Mouse (Mus musculus): ENCODE data around the gene Acot11.
"Not testable (repeated sequence)": the region's sequence is repeated elsewhere in the genome, so short reads cannot be mapped to it uniquely, and the experiment has no call there.

Acot11 gene

GRCm38 (mm10) chr4:106807287-106807686, 2.5 kb upstream of the Acot11 start:
- no peak for DNase-seq

- DNase-seq = no peak
These were observed 1.1 kb upstream of the Acot11 start for GRCm38 (mm10) chr4:106805890-106806289.

GRCm38 (mm10) chr4:106804201-106804909, 443 bp downstream of the Acot11 start:
- DNase-seq = no peak

- DNase-seq = no peak
These were observed 1.0 kb downstream of the Acot11 start for GRCm38 (mm10) chr4:106803781-106804180.

GRCm38 (mm10) chr4:106799772-106800336, 4.9 kb downstream of the Acot11 start:
- DNase-seq = peak; percentile 53

- DNase-seq = peak; percentile 25
These were observed 5.8 kb downstream of the Acot11 start for GRCm38 (mm10) chr4:106798908-106799546.

- DNase-seq = no peak
These were observed 9.5 kb downstream of the Acot11 start for GRCm38 (mm10) chr4:106795289-106795688.

GRCm38 (mm10) chr4:106794247-106794646, 10.6 kb downstream of the Acot11 start:
- DNase-seq = no peak

- not testable (repeated sequence) for DNase-seq
These were observed 11.0 kb downstream of the Acot11 start for GRCm38 (mm10) chr4:106793826-106794225.

- no peak for DNase-seq
These were observed 12.5 kb downstream of the Acot11 start for GRCm38 (mm10) chr4:106792276-106792675.

- no peak for DNase-seq
These were observed 13.9 kb downstream of the Acot11 start for GRCm38 (mm10) chr4:106790938-106791337.

GRCm38 (mm10) chr4:106790218-106790617, 14.6 kb downstream of the Acot11 start:
- DNase-seq = not testable (repeated sequence)

- no peak for DNase-seq
These were observed 15.1 kb downstream of the Acot11 start for GRCm38 (mm10) chr4:106789705-106790104.

GRCm38 (mm10) chr4:106788627-106789026, 16.2 kb downstream of the Acot11 start:
- DNase-seq = no peak

GRCm38 (mm10) chr4:106787830-106788229, 17.0 kb downstream of the Acot11 start:
- DNase-seq = no peak

- peak; percentile 37 for DNase-seq
These were observed 18.9 kb downstream of the Acot11 start for GRCm38 (mm10) chr4:106785753-106786540.

GRCm38 (mm10) chr4:106785345-106785744, 19.5 kb downstream of the Acot11 start:
- DNase-seq = no peak

GRCm38 (mm10) chr4:106784806-106785205, 20.0 kb downstream of the Acot11 start:
- no peak for DNase-seq

- no peak for DNase-seq
These were observed 21.7 kb downstream of the Acot11 start for GRCm38 (mm10) chr4:106783137-106783536.

- DNase-seq = peak; percentile 19
These were observed 24.8 kb downstream of the Acot11 start for GRCm38 (mm10) chr4:106780045-106780444.

- peak; percentile 93 for DNase-seq
These were observed 26.5 kb downstream of the Acot11 start for GRCm38 (mm10) chr4:106778116-106778788.

- DNase-seq = peak; percentile 26
These were observed 27.8 kb downstream of the Acot11 start for GRCm38 (mm10) chr4:106776998-106777397.

GRCm38 (mm10) chr4:106775767-106776166, 29.0 kb downstream of the Acot11 start:
- not testable (repeated sequence) for DNase-seq
